Mouse (Mus musculus): ENCODE data around the gene Vps33b. TPM values are rescaled to one million over a fixed set of nuclear protein-coding genes. Genes with fewer than 3 reads are reported as not detected.

Vps33b gene
- total RNA-seq, 2 experiments from 2014 or later: 19.1 to 31.5 TPM

GRCm38 (mm10) chr7:80267764-80268163 is 1.7 kb upstream of the Vps33b start:
- DNase-seq: no peak

- peak; percentile 65 to 67 for DNase-seq
Measured at GRCm38 (mm10) chr7:80269751-80270255, 354 bp downstream of the Vps33b start.

- peak in 1 of 2 experiments; percentile 20 for DNase-seq
Measured at GRCm38 (mm10) chr7:80273456-80273855, 4.0 kb downstream of the Vps33b start.

GRCm38 (mm10) chr7:80276374-80276773 is 6.9 kb downstream of the Vps33b start:
- no peak for DNase-seq

GRCm38 (mm10) chr7:80280032-80280431 is 10.6 kb downstream of the Vps33b start:
- DNase-seq: no peak

GRCm38 (mm10) chr7:80280998-80281397 is 11.5 kb downstream of the Vps33b start:
- no peak for DNase-seq

- DNase-seq: peak; percentile 49 to 50
Measured at GRCm38 (mm10) chr7:80281646-80282045, 12.2 kb downstream of the Vps33b start.

- no peak for DNase-seq
Measured at GRCm38 (mm10) chr7:80283226-80283918, 13.9 kb downstream of the Vps33b start.

- no peak for DNase-seq
Measured at GRCm38 (mm10) chr7:80284391-80284790, 14.9 kb downstream of the Vps33b start.

- DNase-seq: no peak
Measured at GRCm38 (mm10) chr7:80285725-80286124, 16.3 kb downstream of the Vps33b start.

GRCm38 (mm10) chr7:80287736-80288135 is 18.3 kb downstream of the Vps33b start:
- DNase-seq: no peak

GRCm38 (mm10) chr7:80294062-80294763 is 24.8 kb downstream of the Vps33b start, which contains the start of gene Prc1:
Gene Prc1, plus strand, starts transcription at chr7:80294450.
- DNase-seq: peak; percentile 98 to 99

GRCm38 (mm10) chr7:80294764-80295648 is 25.6 kb downstream of the Vps33b start:
- no peak for DNase-seq

- DNase-seq: no peak
Measured at GRCm38 (mm10) chr7:80296462-80296861, 27.0 kb downstream of the Vps33b start.

- DNase-seq: no peak
Measured at GRCm38 (mm10) chr7:80297041-80297440, 27.6 kb downstream of the Vps33b start.

- DNase-seq: no peak
Measured at GRCm38 (mm10) chr7:80298754-80299153, 29.3 kb downstream of the Vps33b start.

GRCm38 (mm10) chr7:80299568-80299967 is 30.1 kb downstream of the Vps33b start:
- DNase-seq: peak in 1 of 2 experiments; percentile 26

GRCm38 (mm10) chr7:80301522-80301921 is 32.1 kb downstream of the Vps33b start:
- DNase-seq: no peak

- DNase-seq: no peak
Measured at GRCm38 (mm10) chr7:80307766-80308165, 38.3 kb downstream of the Vps33b start.

GRCm38 (mm10) chr7:80310771-80311170 is 41.3 kb downstream of the Vps33b start:
- DNase-seq: no peak

GRCm38 (mm10) chr7:80315733-80316132 is 46.3 kb downstream of the Vps33b start:
- no peak for DNase-seq

GRCm38 (mm10) chr7:80317439-80318115 is 48.1 kb downstream of the Vps33b start:
- no peak for DNase-seq
